Mouse (Mus musculus) left cerebral cortex, postnatal 25 days (tissue): ENCODE results near the gene Atg10. TPM values are rescaled to one million over a fixed set of nuclear protein-coding genes. Genes with fewer than 3 reads are reported as not detected.
"Not testable (repeated sequence)": the region's sequence is repeated elsewhere in the genome, so short reads cannot be mapped to it uniquely, and the experiment has no call there.

Experiments used
- DNase-seq, 2 experiments: peaks; one replicate each; pipeline ENCODE4 v3.0.0; 2022; ENCODE audit warnings: low spot score in 2 of 2, mixed read lengths in 1 of 2
- intact Hi-C: fragments of 180-260 bp; cut with DNase I; formaldehyde crosslinking; loops from one replicate; pipeline ENCODE4 v1.15.1; 2025
- total RNA-seq, 2 experiments: library from RNA; stranded (reverse); gene quantifications; 2 replicates each; pipeline ENCODE4 v1.2.3; 2021

Atg10 gene
- total RNA-seq = 10 to 100 TPM; 14.3 TPM

DNA sequence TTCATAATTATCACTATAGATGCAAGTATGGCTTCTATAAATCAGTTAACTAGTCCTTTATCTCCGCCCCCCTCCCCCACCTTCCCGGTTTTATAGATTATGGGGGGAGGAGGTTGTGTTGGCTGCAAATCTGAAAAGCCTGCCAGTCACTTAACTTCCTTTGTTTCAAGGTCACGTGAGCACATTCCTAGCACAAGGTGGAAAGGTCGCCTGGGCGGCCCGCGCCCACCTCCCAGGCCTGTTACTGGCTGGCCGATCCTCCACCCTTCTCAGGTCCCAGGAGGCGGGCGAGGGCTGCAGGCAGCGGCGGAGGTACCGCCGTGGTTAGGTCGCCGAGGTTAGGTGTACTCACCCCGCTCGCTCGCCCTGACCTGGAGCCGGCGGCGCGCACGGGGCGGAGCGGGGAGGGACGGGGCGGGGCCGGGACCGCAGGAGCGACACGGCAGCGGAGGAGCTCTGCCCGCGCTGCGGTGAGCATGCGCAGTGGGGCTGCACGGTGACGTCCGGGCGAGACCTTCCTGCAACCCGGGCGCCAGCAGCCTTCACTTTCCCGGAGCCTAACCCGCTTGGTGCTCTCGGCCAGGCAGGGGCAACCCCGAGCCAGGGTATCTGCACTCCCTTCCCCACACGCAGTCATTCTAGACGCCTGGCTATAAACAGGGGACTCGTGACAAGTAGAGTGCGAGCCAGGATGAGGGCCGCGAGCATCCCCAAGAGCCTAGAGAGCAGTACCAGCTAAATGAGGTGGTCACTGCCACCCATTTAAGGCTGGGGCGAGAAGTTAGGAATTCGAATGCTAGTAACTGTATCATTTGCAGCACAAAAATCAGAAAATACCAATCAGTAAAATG, at the start of gene Atg10:
Atg10 (minus strand) TSS at position 382 of the 851 bp plus-strand sequence.
- intact Hi-C loops = loop anchor here (5.0 to 10.0 kb wide), 2 partner anchors 129 to 238 kb away; partner anchors contain the start of gene Ssbp2
- DNase-seq = peak; percentile 91

GRCm38 (mm10) chr13:91252406-91252805, 28.6 kb upstream of the Atg10 start:
- DNase-seq = no peak
- intact Hi-C loops = no loop called here

DNA sequence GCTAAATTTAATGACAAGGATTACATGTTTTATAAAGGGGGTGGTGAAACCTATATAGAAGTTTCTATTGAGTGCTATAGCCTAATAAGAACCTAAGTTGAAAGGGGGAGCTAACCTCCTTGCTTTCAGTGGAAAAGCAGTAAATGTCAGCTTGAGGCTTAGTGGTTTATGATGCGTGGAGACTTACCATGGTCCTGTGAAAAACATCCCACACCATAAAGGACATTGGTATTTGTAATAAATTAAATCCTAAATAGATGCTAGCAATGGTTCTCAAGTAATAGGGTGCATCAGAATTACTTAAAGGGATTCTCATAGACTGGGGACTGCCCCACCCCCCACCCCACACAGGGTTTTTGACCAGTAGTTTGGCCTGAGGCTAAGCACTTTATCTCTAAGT, 27.9 kb upstream of the Atg10 start:
- intact Hi-C loops = no loop called here
- DNase-seq = no peak

DNA sequence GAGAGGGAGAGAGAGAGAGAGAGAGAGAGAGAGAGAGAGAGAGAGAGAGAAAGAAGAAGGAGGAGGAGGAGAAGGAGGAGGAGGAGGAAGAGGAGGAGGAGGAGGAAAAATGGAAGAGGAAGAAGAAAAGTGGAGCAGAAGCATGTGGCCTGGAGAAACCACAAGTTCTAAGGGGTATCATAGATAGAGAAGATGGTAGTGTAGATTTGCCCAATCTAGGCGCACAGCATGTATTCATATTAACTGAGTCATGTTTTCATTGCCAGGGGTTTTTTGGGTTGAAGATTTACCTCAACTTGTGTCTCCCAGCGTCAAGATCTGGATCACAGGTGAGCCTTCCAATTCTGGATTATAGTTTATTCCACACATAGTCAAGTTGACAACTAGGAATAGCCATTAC, 26.3 kb upstream of the Atg10 start:
- DNase-seq, intact Hi-C loops: not testable (repeated sequence)

DNA sequence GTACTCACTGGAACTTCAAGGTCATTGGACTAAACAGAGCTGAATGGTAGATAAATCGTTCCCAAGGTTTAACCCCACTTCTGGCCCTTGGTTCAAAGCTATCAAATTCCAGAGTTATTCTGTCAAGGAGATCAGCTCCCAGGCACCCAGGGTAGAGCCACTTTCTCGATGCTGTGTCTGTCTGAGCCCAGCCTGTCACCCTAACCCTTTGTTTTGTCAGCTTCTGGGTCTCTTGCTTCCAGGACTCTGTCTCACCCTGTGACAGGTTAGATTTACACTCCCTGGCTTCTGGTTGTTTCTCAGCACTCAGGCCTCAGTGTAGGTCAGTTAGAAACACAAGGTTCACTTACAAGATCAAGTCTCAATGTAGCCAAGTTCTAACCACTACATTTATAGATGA, 22.7 kb upstream of the Atg10 start:
- no peak for DNase-seq
- intact Hi-C loops = no loop called here

DNA sequence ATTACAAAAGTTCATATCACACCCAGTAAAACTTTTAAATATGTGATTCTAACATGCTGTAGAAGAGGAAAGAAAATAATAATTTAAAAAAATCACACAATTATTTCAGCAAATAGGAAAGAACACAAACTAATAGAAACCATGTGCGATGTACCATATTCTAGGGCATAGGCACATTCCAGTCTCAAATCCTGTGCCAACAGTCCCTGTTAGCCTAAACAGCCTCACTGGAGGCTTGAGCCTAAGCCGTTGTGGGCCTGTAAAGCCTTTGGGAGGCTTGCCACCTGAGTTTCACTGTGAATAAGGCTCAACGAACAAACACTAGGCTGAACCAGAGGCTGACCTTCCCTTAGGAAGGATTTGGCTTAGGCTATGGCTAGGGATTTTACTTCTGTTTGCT, 14.2 kb upstream of the Atg10 start:
- intact Hi-C loops = no loop called here
- no peak for DNase-seq

GRCm38 (mm10) chr13:91236884-91237283, 13.1 kb upstream of the Atg10 start:
- no peak for DNase-seq
- intact Hi-C loops = no loop called here

DNA sequence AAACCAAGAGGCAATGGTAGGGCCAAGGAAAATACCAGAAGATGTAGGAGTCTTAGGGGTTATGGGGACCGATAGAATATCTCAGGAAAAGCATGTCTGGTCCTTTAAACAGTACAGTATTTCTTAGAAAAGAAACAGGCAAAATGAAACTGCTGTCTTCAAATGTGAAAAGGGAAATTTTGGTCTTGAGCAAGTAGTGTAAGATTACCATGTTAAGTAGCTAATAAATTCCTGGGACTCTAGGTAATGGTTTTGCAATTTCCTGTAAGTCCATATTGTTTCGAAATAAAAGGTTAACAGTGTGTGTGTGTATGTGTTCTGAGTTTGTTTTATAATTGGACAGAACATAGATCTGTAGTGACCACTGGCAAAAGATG, 658 bp upstream of the Atg10 start:
- intact Hi-C loops = loop anchor here (5.0 to 10.0 kb wide), 2 partner anchors 130 to 238 kb away; partner anchors contain the start of gene Ssbp2
- DNase-seq = no peak

DNA sequence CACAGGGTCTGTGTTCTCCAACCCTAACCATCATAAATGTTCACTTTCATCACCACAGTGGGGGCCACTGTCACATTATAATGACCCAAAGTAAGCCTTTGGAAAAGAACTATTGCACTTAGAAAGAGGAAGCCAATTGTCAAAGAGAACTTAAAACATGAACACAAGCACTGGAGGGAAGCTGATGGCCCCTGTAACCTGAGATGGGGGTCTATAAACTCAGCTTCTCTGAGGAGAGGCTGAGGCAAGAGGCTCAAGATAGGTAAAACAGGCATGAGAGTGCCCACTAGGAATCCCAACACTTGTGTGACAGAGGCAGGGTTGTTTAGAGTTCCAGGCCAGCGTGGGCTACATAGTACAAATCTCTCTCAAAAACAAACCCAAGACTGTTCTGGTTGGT, 705 bp downstream of the Atg10 start:
- DNase-seq = no peak
- intact Hi-C loops = loop anchor here (5.0 to 10.0 kb wide), 2 partner anchors 128 to 239 kb away; partner anchors contain the start of gene Ssbp2

GRCm38 (mm10) chr13:91221696-91222095, 2.1 kb downstream of the Atg10 start:
- DNase-seq = no peak
- intact Hi-C loops = loop anchor here (5.0 to 10.0 kb wide), 2 partner anchors 127 to 241 kb away; partner anchors contain the start of gene Ssbp2

GRCm38 (mm10) chr13:91217691-91218090, 6.1 kb downstream of the Atg10 start:
- no peak for DNase-seq
- intact Hi-C loops = no loop called here

GRCm38 (mm10) chr13:91216656-91217205, 7.0 kb downstream of the Atg10 start:
- intact Hi-C loops = no loop called here
- DNase-seq = no peak

DNA sequence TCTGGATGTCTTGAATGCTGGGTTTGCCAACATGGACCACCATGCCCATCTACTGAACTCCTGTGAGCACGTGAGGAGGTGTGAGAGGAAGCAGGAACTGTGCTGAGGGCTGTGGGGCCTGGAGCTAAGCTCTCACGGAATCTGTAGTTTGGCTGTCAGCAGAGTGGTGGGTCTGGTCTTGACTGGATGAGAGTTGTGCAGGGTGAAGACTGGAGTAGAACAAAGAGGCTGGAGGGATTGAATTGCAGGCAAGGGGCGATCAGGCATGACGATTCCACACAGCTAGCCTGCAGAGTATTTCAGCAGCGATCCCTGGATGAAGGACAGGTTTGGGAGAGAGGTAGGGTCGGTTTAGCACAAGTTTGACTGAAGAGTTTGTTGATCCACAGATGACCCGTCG, 10.8 kb downstream of the Atg10 start:
- no peak for DNase-seq
- intact Hi-C loops = no loop called here

DNA sequence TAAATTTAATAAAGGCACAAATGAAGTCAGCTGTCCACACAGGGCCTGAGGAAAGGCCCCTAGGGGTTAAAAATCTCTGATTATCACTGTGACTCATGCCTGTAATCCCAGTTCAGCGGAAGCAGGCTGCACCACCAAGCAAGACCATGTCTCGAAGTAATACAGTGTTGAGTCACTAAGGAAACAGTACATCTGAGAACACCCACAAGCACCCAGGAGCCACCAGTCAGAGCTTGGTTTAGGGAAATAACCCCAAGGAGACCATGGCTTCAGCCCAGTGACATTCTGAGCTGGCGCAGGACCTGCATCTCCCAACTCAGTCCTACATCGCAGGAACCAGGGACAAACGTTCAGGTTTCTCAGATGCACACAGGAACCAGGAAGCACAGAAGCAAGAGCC, 17.5 kb downstream of the Atg10 start:
- peak in 1 of 2 experiments; percentile 9 for DNase-seq

GRCm38 (mm10) chr13:91202564-91202963, 21.2 kb downstream of the Atg10 start:
- intact Hi-C loops = no loop called here
- DNase-seq = no peak

More for the DNA sequence above, 17.5 kb downstream of the Atg10 start:
- intact Hi-C loops = no loop called here

DNA sequence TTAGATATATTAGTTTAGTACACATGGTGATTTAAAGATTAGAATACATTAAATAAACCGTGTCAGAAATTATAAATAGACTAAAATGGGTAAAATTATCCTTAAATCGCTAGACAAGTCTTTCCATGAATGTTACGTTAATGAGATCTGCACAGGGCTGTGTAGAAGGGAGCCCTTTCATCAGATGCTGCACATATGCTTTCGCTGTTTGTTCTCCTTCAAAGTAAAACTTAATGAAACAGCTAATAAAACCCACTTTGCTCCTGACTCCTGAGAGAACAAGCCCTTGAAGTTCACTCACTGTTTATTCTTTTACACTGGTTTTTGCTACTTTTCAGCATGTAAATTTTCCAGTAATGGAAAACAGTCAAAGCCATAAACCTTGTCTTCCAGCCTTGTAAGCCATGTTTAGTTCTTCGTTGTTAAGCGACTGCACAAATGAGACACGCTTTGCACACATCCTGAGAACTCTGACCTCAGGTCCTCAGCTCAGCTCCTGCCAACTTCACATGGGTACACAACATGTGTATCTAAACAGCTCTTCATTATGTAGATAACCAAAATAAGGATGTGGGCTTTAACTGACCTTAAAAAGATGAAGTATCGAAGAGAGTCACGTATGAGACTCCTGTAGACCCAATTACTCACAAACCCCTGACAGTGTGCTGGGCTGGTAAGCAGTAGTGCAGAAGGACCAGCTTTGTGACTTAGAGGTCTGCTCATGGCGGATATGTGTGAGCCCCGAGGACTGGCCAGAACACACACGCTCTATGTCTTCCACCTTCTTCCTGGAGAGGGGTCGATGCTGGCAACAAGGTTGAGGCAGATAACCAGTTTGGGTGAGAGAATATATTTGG, 36.2 kb downstream of the Atg10 start:
- intact Hi-C loops = no loop called here

GRCm38 (mm10) chr13:91185248-91185867, 38.4 kb downstream of the Atg10 start:
- intact Hi-C loops = no loop called here
- DNase-seq = no peak

More for the DNA sequence above, 36.2 kb downstream of the Atg10 start:
- no peak for DNase-seq

GRCm38 (mm10) chr13:91184226-91184625, 39.5 kb downstream of the Atg10 start:
- no peak for DNase-seq
- intact Hi-C loops = no loop called here

DNA sequence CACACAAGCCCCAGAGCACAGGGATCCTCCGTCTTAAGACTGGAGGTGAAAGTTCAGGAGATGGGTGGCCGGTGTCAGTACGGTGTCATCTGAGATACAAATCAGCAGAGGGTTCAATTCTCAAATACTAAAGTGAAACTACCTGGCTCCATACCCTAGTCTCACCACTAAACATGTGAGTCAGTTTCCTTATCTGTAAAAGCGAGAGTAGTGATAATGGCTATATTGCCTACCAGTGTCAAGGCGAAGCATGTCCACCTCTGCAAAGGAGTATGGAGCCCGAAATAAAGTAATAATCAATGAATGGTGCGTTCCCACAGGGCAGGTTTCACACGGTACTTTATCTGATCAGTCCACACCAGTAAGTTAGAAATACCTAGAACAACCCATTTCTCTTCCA, 43.4 kb downstream of the Atg10 start:
- no peak for DNase-seq
- intact Hi-C loops = no loop called here
